Mouse (Mus musculus) midbrain, embryonic 11.5 days (tissue): ENCODE data around the gene Tet1. TPM values are rescaled to one million over a fixed set of nuclear protein-coding genes. Genes with fewer than 3 reads are reported as not detected.
A peak's percentile ranks its signal among the peaks of the same experiment; 100 is the strongest.

Experiments
- ATAC-seq: fragments of 200-750 bp; cut with Nextera tagmentation; 2 replicates; pipeline ENCODE4 v1.8.0; 2017; ENCODE audit warnings: moderate TSS enrichment, moderate library complexity; ENCODE audit not compliant: low FRiP score
- DNase-seq: peaks from one replicate; pipeline ENCODE4 v3.0.0; 2015; ENCODE audit warnings: low spot score; ENCODE audit errors: missing footprints
- H3K27ac ChIP-seq: fragments of 300-500 bp; sonication (generic); 2 replicates; pipeline ENCODE4 v1.5.1; 2014; ENCODE audit warnings: low read depth, low read length
- H3K27me3 ChIP-seq: fragments of 300-500 bp; sonication (generic); 2 replicates; pipeline ENCODE4 v1.6.1; 2014; ENCODE audit warnings: mild to moderate bottlenecking, low read length, moderate library complexity, mixed read lengths; ENCODE audit not compliant: control insufficient read depth, insufficient read depth
- H3K36me3 ChIP-seq: fragments of 300-500 bp; sonication (generic); 2 replicates; pipeline ENCODE4 v1.6.1; 2014; ENCODE audit warnings: mild to moderate bottlenecking, low read length, moderate library complexity, mixed read lengths; ENCODE audit not compliant: control insufficient read depth, insufficient read depth
- H3K4me1 ChIP-seq: fragments of 300-500 bp; sonication (generic); 2 replicates; pipeline ENCODE4 v1.6.1; 2014; ENCODE audit warnings: low read length; ENCODE audit not compliant: control insufficient read depth, insufficient read depth
- H3K4me2 ChIP-seq: fragments of 300-500 bp; sonication (generic); 2 replicates; pipeline ENCODE4 v1.6.1; 2014; ENCODE audit warnings: mild to moderate bottlenecking, moderate library complexity
- H3K4me3 ChIP-seq: fragments of 300-500 bp; sonication (generic); 2 replicates; pipeline ENCODE4 v1.5.1; 2014; ENCODE audit warnings: low read depth, low read length
- H3K9ac ChIP-seq: fragments of 300-500 bp; sonication (generic); 2 replicates; pipeline ENCODE4 v1.6.1; 2014; ENCODE audit warnings: low read length
- H3K9me3 ChIP-seq: fragments of 300-500 bp; sonication (generic); 2 replicates; pipeline ENCODE4 v1.6.1; 2016; ENCODE audit warnings: low read length; ENCODE audit not compliant: control insufficient read depth
- WGBS: fragments of 180-500 bp; shearing (Covaris S2); extraction: QIAGEN DNeasy Blood & Tissue Kit; methylation state at CpG from one replicate; pipeline ENCODE4 v1.1.7; 2014; 5-methylcytosine and 5-hydroxymethylcytosine counted together
- polyA plus RNA-seq: library from polyadenylated mRNA; unstranded; fragments of >200 nt; fragmentation: Nextera tagmentation; extraction: Ambion mirVana; gene quantifications from 2 replicates; pipeline ENCODE4 v1.2.1, GENCODE M21; 2014

Gene Tet1
- polyA plus RNA-seq, 1 experiment from 2014 or later, result 33.3 TPM

DNA sequence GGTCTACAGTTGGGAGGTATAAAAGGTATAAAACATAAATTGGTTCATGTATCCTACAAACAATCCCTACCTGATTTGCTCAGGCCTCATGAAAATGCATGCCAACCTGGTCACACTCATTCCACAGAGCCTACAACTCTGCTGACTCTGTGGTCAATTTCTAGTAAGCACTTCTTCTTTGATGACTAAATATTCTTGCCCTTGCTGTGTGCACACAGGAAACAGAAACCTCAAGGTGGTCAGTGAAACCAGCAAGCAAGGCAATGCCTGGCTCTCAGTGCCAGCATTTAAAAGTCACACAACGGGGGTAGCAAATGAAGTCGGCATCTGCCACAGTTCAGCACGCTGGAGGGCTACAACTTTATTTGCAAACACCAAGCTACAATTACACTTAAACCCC lies 45.2 kb downstream of the Tet1 start:
- ATAC-seq, result no peak
- Histone ChIP-seq H3K27ac (no peak overlapping the region), H3K4me2 (peak overlapping the region; percentile 49; the same call in 1 of the 2 replicates), H3K4me1 (peaks cover 18% of the 10 kb centered on the region), H3K4me3 (no peak overlapping the region), H3K36me3 (no peaks in the 10 kb centered on the region), H3K9ac (peak overlapping the region; percentile 40), H3K9me3 (no peaks in the 10 kb centered on the region), H3K27me3 (no peaks in the 10 kb centered on the region)
- WGBS, result 79% methylated on average over 3 of the region's 3 CpGs
- no peak for DNase-seq

DNA sequence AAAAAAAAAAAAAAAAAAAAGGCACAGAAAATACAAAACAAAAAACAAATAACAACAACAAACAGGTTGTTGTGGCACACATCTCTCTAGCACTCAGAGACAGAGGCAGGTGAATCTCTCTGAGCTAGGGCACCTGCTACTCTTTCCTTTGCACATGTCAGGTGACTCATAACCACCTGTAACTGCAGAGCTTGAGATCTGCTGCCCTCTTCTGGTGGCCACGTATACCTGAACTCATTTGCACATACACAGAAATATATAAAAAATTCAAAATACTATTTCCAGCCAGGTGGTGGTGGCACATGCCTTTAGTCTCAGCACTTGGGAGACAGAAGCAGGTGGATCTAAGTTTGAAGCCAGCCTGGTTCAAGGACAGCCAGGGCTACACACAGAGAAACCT lies 46.4 kb downstream of the Tet1 start:
- Histone ChIP-seq H3K27ac (no peak overlapping the region), H3K4me1 (peaks cover 18% of the 10 kb centered on the region), H3K9me3 (no peaks in the 10 kb centered on the region), H3K27me3 (no peaks in the 10 kb centered on the region), H3K4me3 (no peak overlapping the region), H3K9ac (no peak overlapping the region), H3K36me3 (no peaks in the 10 kb centered on the region), H3K4me2 (no peak overlapping the region)
- 95% methylated on average over 1 of the region's 1 CpGs for WGBS
- ATAC-seq (no peak), DNase-seq (peak; percentile 82)

DNA sequence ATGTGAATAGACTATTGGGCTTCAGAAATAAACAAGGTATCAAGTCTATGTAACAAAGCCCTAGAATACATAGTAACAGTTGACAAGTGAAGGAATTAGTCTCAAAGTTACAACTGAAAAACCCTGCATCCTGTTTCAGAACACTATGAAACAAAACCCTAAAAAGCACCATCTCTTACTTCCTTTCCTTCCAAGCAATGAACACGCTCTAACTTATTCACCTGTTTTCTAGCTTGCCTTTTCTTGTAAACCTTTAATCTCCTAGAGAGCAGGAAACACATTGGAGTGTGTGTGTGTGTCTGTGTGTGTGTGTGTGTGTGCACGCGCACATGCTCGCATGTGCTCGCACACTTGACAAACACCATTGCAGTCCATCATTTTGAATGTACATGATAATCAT lies 49.8 kb downstream of the Tet1 start:
- Histone ChIP-seq H3K27ac (no peak overlapping the region), H3K4me1 (peaks cover 5% of the 10 kb centered on the region), H3K4me2 (no peak overlapping the region), H3K4me3 (no peak overlapping the region), H3K9me3 (no peaks in the 10 kb centered on the region), H3K36me3 (no peaks in the 10 kb centered on the region), H3K27me3 (no peaks in the 10 kb centered on the region), H3K9ac (no peak overlapping the region)
- no peak for DNase-seq
- no peak for ATAC-seq
- 97% methylated on average over 5 of the region's 5 CpGs for WGBS

GRCm38 (mm10) chr10:62856690-62857290 lies 52.0 kb downstream of the Tet1 start:
- Histone ChIP-seq H3K9ac (no peak overlapping the region), H3K4me2 (no peak overlapping the region), H3K4me1 (no peaks in the 10 kb centered on the region), H3K4me3 (no peak overlapping the region), H3K27ac (no peak overlapping the region), H3K9me3 (no peaks in the 10 kb centered on the region), H3K36me3 (no peaks in the 10 kb centered on the region), H3K27me3 (no peaks in the 10 kb centered on the region)
- ATAC-seq (no peak), DNase-seq (no peak)
- 89% methylated on average over 10 of the region's 10 CpGs for WGBS

DNA sequence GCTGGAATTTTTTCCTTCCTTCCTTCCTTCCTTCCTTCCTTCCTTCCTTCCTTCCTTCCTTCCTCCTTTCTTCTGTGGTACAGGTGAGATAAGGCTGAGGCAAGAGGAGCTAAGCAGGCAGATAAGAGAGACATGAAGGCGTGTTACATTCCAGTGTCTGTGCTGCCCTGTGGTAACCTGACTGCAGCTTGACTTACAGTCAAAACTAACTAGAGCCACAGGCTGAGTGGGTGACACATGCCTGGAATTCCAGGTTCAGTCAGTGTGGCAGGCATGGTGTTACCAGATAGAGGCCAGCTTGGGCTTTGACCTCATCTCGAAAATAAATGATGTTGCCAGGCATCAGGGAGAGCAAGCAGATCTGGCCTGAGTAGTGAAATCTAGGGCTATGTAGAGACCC lies 53.8 kb downstream of the Tet1 start:
- Histone ChIP-seq H3K9ac (no peak overlapping the region), H3K36me3 (no peaks in the 10 kb centered on the region), H3K4me2 (no peak overlapping the region), H3K4me3 (no peak overlapping the region), H3K27me3 (no peaks in the 10 kb centered on the region), H3K9me3 (no peaks in the 10 kb centered on the region), H3K4me1 (no peaks in the 10 kb centered on the region), H3K27ac (no peak overlapping the region)
- 69% methylated on average over 2 of the region's 2 CpGs for WGBS
- no peak for ATAC-seq
- no peak for DNase-seq

DNA sequence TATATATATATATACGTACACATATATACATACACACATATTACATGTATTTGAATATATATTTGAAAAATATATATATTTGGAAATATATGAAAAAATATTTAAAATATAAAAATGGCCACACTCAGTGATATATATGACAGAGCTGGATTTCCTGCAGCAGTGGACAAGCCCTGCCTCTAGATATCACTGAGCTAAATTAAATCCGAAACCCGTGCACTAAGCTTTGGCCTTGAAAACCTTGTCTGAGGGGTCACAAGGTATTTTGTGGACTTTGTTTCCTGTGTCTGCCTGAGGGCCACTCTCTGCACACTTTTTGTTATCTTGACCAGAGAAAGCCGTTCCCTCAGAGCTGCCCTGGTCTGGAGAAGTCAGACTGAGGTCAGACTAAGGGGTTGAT lies 54.2 kb downstream of the Tet1 start:
- no peaks in the 10 kb centered on the region for H3K4me1 ChIP-seq
- no peaks in the 10 kb centered on the region for H3K27me3 ChIP-seq
- H3K4me3 ChIP-seq, result no peak overlapping the region
- H3K36me3 ChIP-seq, result no peaks in the 10 kb centered on the region
- 92% methylated on average over 4 of the region's 4 CpGs for WGBS
- H3K4me2 ChIP-seq, result no peak overlapping the region
- no peaks in the 10 kb centered on the region for H3K9me3 ChIP-seq
- H3K27ac ChIP-seq, result no peak overlapping the region
- DNase-seq (no peak), ATAC-seq (no peak)
- no peak overlapping the region for H3K9ac ChIP-seq

- DNase-seq (no peak), ATAC-seq (no peak)
- no peak overlapping the region for H3K9ac ChIP-seq
- H3K4me3 ChIP-seq, result no peak overlapping the region
- 80% methylated on average over 7 of the region's 7 CpGs for WGBS
- no peaks in the 10 kb centered on the region for H3K9me3 ChIP-seq
- H3K27me3 ChIP-seq, result no peaks in the 10 kb centered on the region
- H3K27ac ChIP-seq, result no peak overlapping the region
- no peaks in the 10 kb centered on the region for H3K36me3 ChIP-seq
- no peak overlapping the region for H3K4me2 ChIP-seq
- H3K4me1 ChIP-seq, result no peaks in the 10 kb centered on the region
Measured at GRCm38 (mm10) chr10:62851578-62851977, 57.2 kb downstream of the Tet1 start.

GRCm38 (mm10) chr10:62851025-62851424 lies 57.8 kb downstream of the Tet1 start:
- Histone ChIP-seq H3K27me3 (no peaks in the 10 kb centered on the region), H3K9me3 (no peaks in the 10 kb centered on the region), H3K9ac (no peak overlapping the region), H3K4me3 (no peak overlapping the region), H3K27ac (no peak overlapping the region), H3K4me1 (no peaks in the 10 kb centered on the region), H3K4me2 (no peak overlapping the region), H3K36me3 (no peaks in the 10 kb centered on the region)
- DNase-seq (no peak), ATAC-seq (no peak)
- WGBS, result 81% methylated on average over 4 of the region's 4 CpGs

- H3K27me3 ChIP-seq, result no peaks in the 10 kb centered on the region
- H3K4me1 ChIP-seq, result no peaks in the 10 kb centered on the region
- no peak overlapping the region for H3K4me3 ChIP-seq
- no peak overlapping the region for H3K9ac ChIP-seq
- DNase-seq, result no peak
- H3K4me2 ChIP-seq, result no peak overlapping the region
- 95% methylated on average over 2 of the region's 2 CpGs for WGBS
- no peaks in the 10 kb centered on the region for H3K36me3 ChIP-seq
- ATAC-seq, result no peak
- H3K27ac ChIP-seq, result no peak overlapping the region
- H3K9me3 ChIP-seq, result no peaks in the 10 kb centered on the region
Measured at GRCm38 (mm10) chr10:62848783-62849182, 60.0 kb downstream of the Tet1 start.
